Mouse (Mus musculus) CH12F3 (cell line): Measurements from ENCODE around the gene Tmed10.

Source experiments
- in situ Hi-C: fragments of 300-500 bp; cut with MboI; formaldehyde crosslinking; loops from 2 replicates; pipeline ENCODE4 v1.14.3; 2020; ENCODE audit warnings: low sequenced_read_pairs

The Tmed10 gene

GRCm38 (mm10) chr12:85338815-85339214 is 35.8 kb downstream of the Tmed10 start:
- in situ Hi-C loops: loop anchor here (25.0 kb wide), 1 partner anchor 323 kb away; no protein-coding TSS in a partner anchor

DNA sequence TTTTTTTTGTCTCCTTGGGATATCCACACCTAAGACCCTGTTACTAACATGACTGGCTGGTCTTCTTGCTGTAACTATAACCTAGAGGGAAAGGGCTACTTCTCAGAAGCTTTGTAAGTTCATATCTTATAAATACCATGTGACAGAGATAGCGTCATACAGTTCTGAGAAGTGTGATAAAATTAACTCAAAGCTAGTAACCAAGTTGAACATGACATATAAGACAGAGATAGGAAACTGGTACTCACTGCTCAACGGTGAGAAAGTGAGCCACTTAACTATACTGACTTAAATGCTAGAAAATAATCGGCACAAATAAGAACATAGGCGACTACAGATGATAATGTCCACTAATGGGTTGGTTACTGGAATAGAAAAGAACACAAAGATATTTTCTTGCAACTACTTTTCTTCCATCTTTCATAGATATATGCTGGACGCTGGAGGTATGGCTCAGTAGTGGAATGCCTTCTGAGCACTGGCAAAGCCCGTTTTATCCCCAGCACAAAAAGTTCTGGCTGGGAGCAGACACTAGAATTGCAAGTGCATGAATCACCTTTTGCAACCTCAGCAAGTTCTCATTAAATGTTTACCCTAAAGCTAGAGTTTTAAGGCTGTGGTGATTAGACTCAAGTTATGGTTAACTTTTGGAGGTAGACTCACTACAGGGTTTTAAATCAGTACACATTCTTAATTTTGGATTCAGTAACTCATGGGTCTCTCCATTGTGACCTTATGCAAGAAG is 36.9 kb downstream of the Tmed10 start:
- in situ Hi-C loops: loop anchor here (25.0 kb wide), 1 partner anchor 325 kb away; no protein-coding TSS in a partner anchor

GRCm38 (mm10) chr12:85330153-85330552 is 44.5 kb downstream of the Tmed10 start:
- in situ Hi-C loops: loop anchor here (25.0 kb wide), 1 partner anchor 332 kb away; no protein-coding TSS in a partner anchor

GRCm38 (mm10) chr12:85308651-85309050 is 66.0 kb downstream of the Tmed10 start:
- in situ Hi-C loops: no loop called here

DNA sequence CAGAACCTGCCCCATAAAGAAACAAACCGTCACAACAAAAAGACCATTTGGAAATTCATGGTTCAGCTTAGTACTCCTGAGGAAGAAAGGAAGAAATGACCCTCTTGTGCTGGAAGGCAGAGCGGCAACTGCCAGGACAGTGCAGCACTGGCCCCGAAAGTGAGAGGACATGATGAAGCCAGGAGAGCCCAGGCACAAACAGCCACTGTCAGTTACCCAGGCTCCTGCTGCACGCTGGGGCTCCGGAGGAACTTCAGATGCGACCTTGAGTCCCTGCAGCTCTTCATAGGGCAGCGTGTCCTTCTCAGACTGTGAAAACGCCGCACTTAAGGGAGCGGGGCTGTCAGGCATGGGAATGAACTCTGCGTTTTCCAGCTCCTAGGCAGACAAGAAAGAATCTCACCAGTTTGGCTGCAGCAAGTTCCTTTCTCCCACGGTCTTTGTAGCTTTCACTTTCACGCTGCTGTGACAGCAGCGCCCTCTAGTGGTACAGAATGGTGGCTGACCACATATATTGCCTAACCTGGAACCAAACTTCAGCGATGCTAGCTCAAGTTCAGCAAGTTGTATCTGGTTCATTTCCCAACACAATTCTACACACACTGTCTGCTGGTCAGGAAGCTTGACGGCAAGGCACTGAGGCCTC is 69.3 kb downstream of the Tmed10 start:
- in situ Hi-C loops: no loop called here

DNA sequence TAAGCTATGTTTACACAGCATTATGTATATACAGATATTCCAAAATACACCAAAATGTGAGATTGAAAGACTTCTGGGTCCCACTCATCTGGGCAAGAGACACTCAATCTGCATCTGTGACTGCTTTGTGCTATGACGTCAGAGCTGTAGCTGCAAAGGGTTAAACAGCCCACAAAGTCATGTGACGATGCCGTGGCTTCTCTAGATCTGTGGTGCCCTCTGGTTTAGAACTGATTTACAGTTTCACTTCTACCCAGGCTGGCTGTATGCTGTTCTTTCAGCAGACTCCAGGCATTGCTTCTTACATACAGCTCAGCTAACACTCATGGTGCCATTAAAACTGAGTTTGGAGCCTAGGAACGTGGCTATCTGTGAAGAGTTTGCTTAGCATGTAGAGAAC is 69.9 kb downstream of the Tmed10 start:
- in situ Hi-C loops: no loop called here

- in situ Hi-C loops: no loop called here
These were observed 71.4 kb downstream of the Tmed10 start for GRCm38 (mm10) chr12:85303256-85303655.

DNA sequence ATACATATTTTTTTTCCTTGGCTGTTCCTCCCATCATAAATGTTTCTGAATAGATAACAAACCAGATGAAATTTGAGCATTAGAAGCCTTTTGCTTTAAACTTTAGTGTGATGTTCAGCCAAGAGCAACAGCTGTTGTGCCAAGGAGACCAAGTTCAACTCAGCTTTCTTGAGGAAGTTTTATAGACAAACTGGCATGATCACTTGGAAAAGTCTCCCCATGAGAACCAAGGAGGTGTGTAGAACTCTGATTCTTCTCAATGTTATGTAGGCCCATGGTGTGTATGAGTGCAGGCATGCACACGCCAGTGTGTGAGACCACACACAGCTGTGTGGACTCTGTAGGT is 75.8 kb downstream of the Tmed10 start:
- in situ Hi-C loops: loop anchor here (10.0 kb wide), 1 partner anchor 144 kb away; the partner anchor contains the start of gene Rps6kl1

DNA sequence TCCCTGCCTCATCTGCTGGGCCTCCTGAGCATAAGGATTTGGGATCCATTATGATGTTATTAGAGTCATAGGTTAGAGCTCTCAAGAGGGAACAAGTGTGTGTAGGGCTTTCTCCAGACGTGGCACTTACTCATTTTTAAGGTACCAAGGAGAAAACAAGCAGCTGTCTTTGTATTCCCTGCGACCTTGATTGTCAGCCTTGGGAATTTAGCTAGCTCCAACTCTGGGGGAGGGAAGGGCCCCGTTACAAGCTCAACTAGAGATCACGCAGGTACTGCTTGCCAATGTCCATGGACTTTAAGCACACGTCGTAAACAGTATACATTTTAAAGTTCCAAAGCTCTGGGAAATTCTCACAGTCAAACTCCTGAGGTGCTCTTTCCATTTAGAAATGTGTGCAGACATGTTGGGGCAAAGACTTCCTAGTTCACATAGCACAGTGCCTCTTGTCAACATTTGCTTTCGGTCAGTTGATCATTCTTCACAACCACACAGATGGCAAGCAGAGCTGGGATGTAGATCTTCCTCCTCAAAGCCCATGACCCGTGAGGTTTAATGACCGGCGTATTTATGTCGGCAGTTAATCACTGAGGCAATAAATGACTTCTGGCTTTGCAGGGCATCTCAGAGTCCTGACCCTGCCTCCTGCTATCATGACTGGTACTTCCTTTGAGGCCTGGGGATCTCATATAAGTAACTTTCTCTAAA is 76.4 kb downstream of the Tmed10 start:
- in situ Hi-C loops: loop anchor here (10.0 kb wide), 1 partner anchor 143 kb away; the partner anchor contains the start of gene Rps6kl1

GRCm38 (mm10) chr12:85297345-85297997 is 77.2 kb downstream of the Tmed10 start:
- in situ Hi-C loops: loop anchor here (10.0 kb wide), 1 partner anchor 143 kb away; the partner anchor contains the start of gene Rps6kl1

- in situ Hi-C loops: loop anchor here (10.0 kb wide), 1 partner anchor 142 kb away; the partner anchor contains the start of gene Rps6kl1
These were observed 77.7 kb downstream of the Tmed10 start for GRCm38 (mm10) chr12:85296915-85297314.

DNA sequence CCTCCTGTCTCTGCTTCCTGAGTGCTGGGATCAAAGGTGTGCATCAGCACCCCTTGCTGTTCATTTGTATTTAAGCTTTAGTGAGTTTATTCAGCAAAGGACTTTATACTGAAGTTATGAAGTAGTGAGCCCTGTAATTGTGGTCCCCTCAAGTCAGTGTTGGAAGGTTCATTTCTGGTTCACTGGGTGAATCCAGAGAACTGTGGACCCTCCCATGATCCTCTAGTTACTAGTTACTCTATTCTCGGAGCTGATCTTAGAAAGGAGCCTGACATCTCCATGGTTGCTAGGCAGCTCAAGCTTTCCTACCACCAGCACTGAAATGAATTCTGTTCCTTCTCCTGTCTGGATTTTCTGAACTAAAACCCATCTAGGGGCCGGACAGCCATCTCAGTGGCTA is 79.1 kb downstream of the Tmed10 start:
- in situ Hi-C loops: loop anchor here (10.0 kb wide), 1 partner anchor 141 kb away; the partner anchor contains the start of gene Rps6kl1

- in situ Hi-C loops: loop anchor here (10.0 kb wide), 1 partner anchor 138 kb away; the partner anchor contains the start of gene Rps6kl1
These were observed 81.7 kb downstream of the Tmed10 start for GRCm38 (mm10) chr12:85292906-85293305.

- in situ Hi-C loops: loop anchor here (10.0 kb wide), 1 partner anchor 137 kb away; the partner anchor contains the start of gene Rps6kl1
These were observed 82.4 kb downstream of the Tmed10 start for GRCm38 (mm10) chr12:85292288-85292687.

DNA sequence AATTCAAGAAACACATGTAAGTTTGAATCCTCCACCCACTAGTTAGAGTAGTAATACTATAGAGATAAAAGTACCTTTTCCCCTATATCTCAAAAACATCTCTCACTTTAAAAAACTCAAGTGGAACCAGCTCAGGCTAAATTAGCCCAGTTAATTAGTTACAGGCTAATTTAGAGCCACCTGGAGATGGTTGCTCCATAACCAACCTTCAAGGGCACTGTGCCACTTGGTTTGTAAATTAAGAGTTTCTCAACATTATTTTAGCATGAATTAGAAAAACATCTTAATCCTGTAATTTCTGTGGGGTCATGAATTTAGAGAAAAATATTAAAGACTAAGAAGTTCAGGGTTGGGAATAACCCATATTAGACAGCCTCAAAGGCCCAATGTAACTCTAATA is 83.1 kb downstream of the Tmed10 start:
- in situ Hi-C loops: loop anchor here (10.0 kb wide), 1 partner anchor 137 kb away; the partner anchor contains the start of gene Rps6kl1

GRCm38 (mm10) chr12:85290633-85291032 is 84.0 kb downstream of the Tmed10 start:
- in situ Hi-C loops: loop anchor here (10.0 kb wide), 1 partner anchor 136 kb away; the partner anchor contains the start of gene Rps6kl1
